Mouse (Mus musculus) erythroblast, embryonic 14.5 days (primary cell): ENCODE measurements around the gene Car11. TPM values are rescaled to one million over a fixed set of nuclear protein-coding genes. Genes with fewer than 3 reads are reported as not detected.
A peak's percentile ranks its signal among the peaks of the same experiment; 100 is the strongest.

Experiments
- H3K27me3 ChIP-seq: 2 replicates; pipeline ENCODE4 v1.6.1; 2012; ENCODE audit warnings: inconsistent platforms; ENCODE audit not compliant: control insufficient read depth
- H3K36me3 ChIP-seq: 2 replicates; pipeline ENCODE4 v1.6.1; 2012; ENCODE audit warnings: mild to moderate bottlenecking, inconsistent platforms; ENCODE audit not compliant: control insufficient read depth
- H3K4me1 ChIP-seq: 2 replicates; pipeline ENCODE4 v1.6.1; 2012; ENCODE audit warnings: inconsistent platforms; ENCODE audit not compliant: control insufficient read depth
- H3K4me3 ChIP-seq: replicated peaks from 2 replicates; pipeline ENCODE3; 2012; ENCODE audit warnings: moderate library complexity, mild to moderate bottlenecking, inconsistent platforms
- H3K9me3 ChIP-seq: 2 replicates; pipeline ENCODE4 v1.6.1; 2012; ENCODE audit warnings: low read length, inconsistent platforms, mixed read lengths; ENCODE audit not compliant: control insufficient read depth
- GATA1 ChIP-seq: IDR thresholded peaks from 2 replicates; pipeline ENCODE4 v1.6.1; 2012; ENCODE audit warnings: low read length, inconsistent platforms, mixed read lengths
- TAL1 ChIP-seq: IDR thresholded peaks from 3 replicates; pipeline ENCODE4 v1.6.1; 2012; ENCODE audit warnings: low read length, inconsistent platforms, mixed read lengths
- polyA plus RNA-seq: library from polyadenylated mRNA; stranded (reverse); fragments of >175 nt; gene quantifications from 2 replicates; pipeline ENCODE4 v1.2.3, GENCODE M21; 2012

Gene Car11
- polyA plus RNA-seq, 1 experiment, result not detected

- H3K36me3 ChIP-seq, result peaks cover 56% of the 10 kb centered on the region
- H3K9me3 ChIP-seq, result no peaks in the 10 kb centered on the region
- H3K4me1 ChIP-seq, result peaks cover 55% of the 10 kb centered on the region
- H3K27me3 ChIP-seq, result no peaks in the 10 kb centered on the region
- H3K4me3 ChIP-seq, result peak overlapping the region; percentile 83
- TF ChIP-seq TAL1, result no peak
- no peak for TF ChIP-seq GATA1
Observed at GRCm38 (mm10) chr7:45719180-45719579, 19.5 kb downstream of the Car11 start.

- Histone ChIP-seq H3K9me3 (no peaks in the 10 kb centered on the region), H3K27me3 (no peaks in the 10 kb centered on the region), H3K4me1 (peaks cover 48% of the 10 kb centered on the region), H3K36me3 (peaks cover 63% of the 10 kb centered on the region), H3K4me3 (peak overlapping the region; percentile 83)
- TF ChIP-seq GATA1 (no peak), TAL1 (no peak)
Observed at GRCm38 (mm10) chr7:45719738-45720412, 20.2 kb downstream of the Car11 start.

GRCm38 (mm10) chr7:45720413-45721233 is 21.0 kb downstream of the Car11 start, which contains the start of gene Fam83e:
Gene Fam83e, plus strand, starts transcription at chr7:45721212.
- Histone ChIP-seq H3K36me3 (peaks cover 71% of the 10 kb centered on the region), H3K9me3 (no peaks in the 10 kb centered on the region), H3K4me3 (no peak within 1 kb of the TSS), H3K4me1 (peaks cover 41% of the 10 kb centered on the region), H3K27me3 (no peaks in the 10 kb centered on the region)
- TF ChIP-seq TAL1, result no peak
- no peak for TF ChIP-seq GATA1

GRCm38 (mm10) chr7:45721234-45721571 is 21.6 kb downstream of the Car11 start:
- Histone ChIP-seq H3K27me3 (no peaks in the 10 kb centered on the region), H3K9me3 (no peaks in the 10 kb centered on the region), H3K4me3 (no peak overlapping the region), H3K4me1 (peaks cover 35% of the 10 kb centered on the region), H3K36me3 (peaks cover 76% of the 10 kb centered on the region)
- no peak for TF ChIP-seq TAL1
- no peak for TF ChIP-seq GATA1

GRCm38 (mm10) chr7:45721642-45722347 is 22.2 kb downstream of the Car11 start:
- Histone ChIP-seq H3K36me3 (peaks cover 80% of the 10 kb centered on the region), H3K9me3 (no peaks in the 10 kb centered on the region), H3K27me3 (no peaks in the 10 kb centered on the region), H3K4me1 (peaks cover 29% of the 10 kb centered on the region), H3K4me3 (no peak overlapping the region)
- TF ChIP-seq GATA1 (no peak), TAL1 (no peak)

DNA sequence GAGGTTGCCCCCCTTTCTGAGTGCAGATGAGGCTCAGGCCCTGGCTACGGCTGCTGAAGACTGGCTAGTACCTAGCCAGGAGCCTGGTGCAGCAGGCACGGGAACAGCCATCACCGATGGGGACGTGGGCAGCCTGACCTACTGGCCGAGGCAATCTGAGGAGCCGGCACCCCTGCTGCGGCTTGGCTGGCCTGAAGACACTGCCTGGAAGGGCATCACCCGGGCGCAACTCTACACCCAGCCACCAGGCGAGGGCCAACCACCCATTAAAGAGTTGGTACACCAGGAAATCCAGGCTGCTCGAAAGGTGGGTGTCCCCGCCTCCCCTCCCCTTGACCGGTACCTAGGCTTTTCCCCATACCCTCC is 22.7 kb downstream of the Car11 start:
- TF ChIP-seq GATA1 (no peak), TAL1 (no peak)
- no peaks in the 10 kb centered on the region for H3K9me3 ChIP-seq
- no peak overlapping the region for H3K4me3 ChIP-seq
- no peaks in the 10 kb centered on the region for H3K27me3 ChIP-seq
- peaks cover 25% of the 10 kb centered on the region for H3K4me1 ChIP-seq
- H3K36me3 ChIP-seq, result peaks cover 86% of the 10 kb centered on the region

DNA sequence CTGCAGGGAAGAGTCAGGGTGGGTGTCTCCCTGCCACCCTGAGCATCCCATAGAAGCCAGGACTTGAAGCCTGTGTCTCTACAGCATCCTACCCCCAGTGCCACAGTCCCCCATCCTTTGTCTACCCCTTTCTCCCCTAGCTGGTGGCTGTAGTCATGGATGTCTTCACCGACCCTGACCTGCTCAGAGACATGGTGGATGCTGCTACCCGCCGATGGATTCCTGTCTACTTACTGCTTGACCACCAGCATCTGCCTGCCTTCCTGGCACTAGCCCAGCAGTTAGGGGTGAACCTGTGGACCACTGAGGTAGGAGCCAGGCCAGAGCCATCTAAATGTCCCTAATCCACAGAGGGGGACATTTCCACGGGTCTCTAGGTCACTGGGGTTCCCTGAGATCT is 23.7 kb downstream of the Car11 start:
- Histone ChIP-seq H3K36me3 (peaks cover 94% of the 10 kb centered on the region), H3K27me3 (no peaks in the 10 kb centered on the region), H3K4me3 (no peak overlapping the region), H3K4me1 (peaks cover 23% of the 10 kb centered on the region), H3K9me3 (no peaks in the 10 kb centered on the region)
- TF ChIP-seq TAL1, result no peak
- no peak for TF ChIP-seq GATA1

- H3K4me1 ChIP-seq, result peaks cover 20% of the 10 kb centered on the region
- H3K4me3 ChIP-seq, result no peak overlapping the region
- H3K36me3 ChIP-seq, result peaks cover 98% of the 10 kb centered on the region
- TF ChIP-seq TAL1 (no peak), GATA1 (no peak)
- H3K27me3 ChIP-seq, result no peaks in the 10 kb centered on the region
- no peaks in the 10 kb centered on the region for H3K9me3 ChIP-seq
Observed at GRCm38 (mm10) chr7:45723781-45724180, 24.1 kb downstream of the Car11 start.

DNA sequence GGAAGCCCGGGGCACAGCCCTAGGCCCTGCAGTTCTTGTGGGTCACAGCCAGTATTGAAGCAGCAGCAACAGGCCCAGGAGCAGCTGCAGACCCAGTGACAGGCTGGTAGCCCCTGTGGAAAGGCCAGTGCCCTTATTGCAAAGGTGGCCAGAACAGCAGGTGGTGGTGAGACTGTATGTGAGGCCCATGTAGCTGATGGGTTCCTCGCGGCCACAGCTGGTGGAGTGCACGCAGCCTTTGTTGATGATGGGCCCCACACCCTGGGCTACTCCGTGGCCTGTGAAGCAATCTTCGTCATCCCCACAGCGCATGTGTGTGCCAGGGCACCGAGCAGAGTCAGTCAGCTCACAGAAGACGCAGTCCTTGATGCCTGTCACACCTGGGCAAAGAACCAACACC is 25.5 kb downstream of the Car11 start:
- no peak for TF ChIP-seq TAL1
- TF ChIP-seq GATA1, result no peak
- Histone ChIP-seq H3K27me3 (no peaks in the 10 kb centered on the region), H3K4me1 (peaks cover 17% of the 10 kb centered on the region), H3K9me3 (no peaks in the 10 kb centered on the region), H3K36me3 (peaks cover 94% of the 10 kb centered on the region), H3K4me3 (no peak overlapping the region)
